Mouse (Mus musculus): Measurements from ENCODE around the gene Vsx1.

GRCm38 (mm10) chr2:150666723-150667064 lies 22.5 kb downstream of the Vsx1 start:
- no peak for TF ChIP-seq CTCF (IDR thresholded peaks at IDR 0.05; ENCODE audit: control insufficient read depth, insufficient read depth, insufficient replicate concordance, low read depth, low read length)
- TF ChIP-seq POLR2A (IDR thresholded peaks at IDR 0.05; ENCODE audit: control insufficient read depth, low read depth, low read length) = no peak

Measured in testis, adult 2 months (tissue).